Mouse (Mus musculus) small intestine, adult 2 months (tissue): Measurements from ENCODE around the gene Topbp1. TPM values are rescaled to one million over a fixed set of nuclear protein-coding genes. Genes with fewer than 3 reads are reported as not detected.

Experiments
- H3K27ac ChIP-seq: fragments of 200-500 bp; 2 replicates; pipeline ENCODE4 v1.5.1; 2012; ENCODE audit warnings: low read depth, low read length, control low read depth, inconsistent platforms; ENCODE audit not compliant: insufficient read depth
- H3K27me3 ChIP-seq: fragments of 200-500 bp; 2 replicates; pipeline ENCODE4 v1.6.1; 2012; ENCODE audit warnings: mild to moderate bottlenecking, moderate library complexity, low read length, inconsistent platforms; ENCODE audit not compliant: control insufficient read depth, insufficient read depth
- H3K36me3 ChIP-seq: fragments of 200-500 bp; 2 replicates; pipeline ENCODE4 v1.6.1; 2012; ENCODE audit warnings: mild to moderate bottlenecking, low read length, control low read depth, inconsistent platforms; ENCODE audit not compliant: control insufficient read depth, insufficient read depth
- H3K4me1 ChIP-seq: fragments of 200-500 bp; 2 replicates; pipeline ENCODE4 v1.6.1; 2012; ENCODE audit warnings: low read length, inconsistent platforms, mixed read lengths; ENCODE audit not compliant: control insufficient read depth, insufficient read depth, insufficient read length
- H3K4me3 ChIP-seq: fragments of 200-500 bp; 2 replicates; pipeline ENCODE4 v1.5.1; 2012; ENCODE audit warnings: low read depth, mild to moderate bottlenecking, control low read depth, inconsistent platforms, low read length, moderate library complexity
- CTCF ChIP-seq: fragments of 200-500 bp; IDR thresholded peaks from 2 replicates; pipeline ENCODE4 v1.5.1; 2012; ENCODE audit warnings: low read depth, mild to moderate bottlenecking, control low read depth, inconsistent platforms, low read length, moderate library complexity, mixed read lengths; ENCODE audit not compliant: insufficient replicate concordance, insufficient read length; ENCODE audit errors: extremely low read depth
- POLR2A ChIP-seq: fragments of 200-500 bp; IDR thresholded peaks from 2 replicates; pipeline ENCODE4 v1.6.1; 2012; ENCODE audit warnings: low read depth, mild to moderate bottlenecking, control low read depth, inconsistent platforms, low read length, moderate library complexity
- WGBS: fragments of 180-500 bp; shearing (Covaris S2); methylation state at CpG from one replicate; pipeline ENCODE4 v1.1.7; 2018; 5-methylcytosine and 5-hydroxymethylcytosine counted together
- polyA plus RNA-seq: library from polyadenylated mRNA; depleted of rRNA; stranded (reverse); fragments of >200 nt; gene quantifications from 2 replicates; pipeline ENCODE4 v1.2.3, GENCODE M21; 2012; rRNA removed

The Topbp1 gene
- polyA plus RNA-seq, result 3.7 and 7.4 TPM in 2 replicates

DNA sequence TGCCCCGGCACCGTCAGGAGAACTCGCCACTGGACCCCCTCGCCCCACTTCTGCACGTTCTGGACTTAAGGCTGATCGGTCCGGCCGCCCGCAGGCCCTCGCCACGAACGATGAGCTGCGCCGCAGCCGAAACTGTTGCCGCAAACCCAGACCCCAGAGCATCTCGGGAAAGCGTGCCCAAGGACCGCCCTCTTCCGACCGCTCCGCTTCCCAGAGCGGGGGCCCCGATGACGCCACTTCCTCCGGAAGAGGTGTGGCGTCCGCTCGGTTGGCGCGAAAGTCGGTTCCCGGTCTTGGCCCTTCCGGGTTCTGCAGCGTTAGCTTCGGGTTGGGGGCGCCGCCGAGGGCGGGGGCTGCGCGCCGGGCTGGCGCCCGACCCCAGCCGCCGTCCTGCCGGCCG, at the start of gene Topbp1, which contains the start of gene 1300017J02Rik:
Topbp1 (plus strand) TSS at position 289 of the 400 bp plus-strand sequence.
1300017J02Rik (minus strand) TSS at position 156 of the 400 bp plus-strand sequence.
- H3K4me3 ChIP-seq, result peak within 1 kb of the TSS; percentile 96
- TF ChIP-seq CTCF (no peak), POLR2A (peak; percentile 95)
- peaks cover 15% of the 10 kb centered on the region for H3K36me3 ChIP-seq
- WGBS, result under 1% methylated on average over 49 of the region's 49 CpGs
- H3K27ac ChIP-seq, result peak within 1 kb of the TSS; percentile 80
- H3K27me3 ChIP-seq, result no peaks in the 10 kb centered on the region
- no peaks in the 10 kb centered on the region for H3K4me1 ChIP-seq

DNA sequence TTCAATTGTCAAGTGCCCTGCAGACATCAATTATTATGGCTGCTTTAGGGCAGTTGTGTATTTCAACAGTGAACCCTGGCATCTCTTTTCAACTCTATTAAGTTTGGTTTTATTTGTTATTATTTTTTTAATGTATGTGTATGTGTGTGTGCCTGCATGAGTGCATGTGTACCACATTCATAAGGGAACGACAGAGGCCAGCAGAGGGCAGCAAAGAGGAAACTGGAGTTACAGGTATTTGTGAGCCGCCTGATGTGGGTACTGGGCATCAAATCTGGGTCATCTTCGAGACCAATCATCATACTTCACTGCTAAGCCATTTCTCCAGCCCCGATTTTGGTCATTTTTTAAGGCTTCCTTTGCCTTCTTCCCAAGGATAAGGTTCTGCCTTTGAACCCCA, 39.2 kb upstream of the Topbp1 start:
- Histone ChIP-seq H3K36me3 (no peaks in the 10 kb centered on the region), H3K27me3 (no peaks in the 10 kb centered on the region), H3K4me1 (no peaks in the 10 kb centered on the region), H3K4me3 (no peak overlapping the region), H3K27ac (no peak overlapping the region)
- TF ChIP-seq CTCF (no peak), POLR2A (no peak)
- 91% methylated on average over 4 of the region's 4 CpGs for WGBS

DNA sequence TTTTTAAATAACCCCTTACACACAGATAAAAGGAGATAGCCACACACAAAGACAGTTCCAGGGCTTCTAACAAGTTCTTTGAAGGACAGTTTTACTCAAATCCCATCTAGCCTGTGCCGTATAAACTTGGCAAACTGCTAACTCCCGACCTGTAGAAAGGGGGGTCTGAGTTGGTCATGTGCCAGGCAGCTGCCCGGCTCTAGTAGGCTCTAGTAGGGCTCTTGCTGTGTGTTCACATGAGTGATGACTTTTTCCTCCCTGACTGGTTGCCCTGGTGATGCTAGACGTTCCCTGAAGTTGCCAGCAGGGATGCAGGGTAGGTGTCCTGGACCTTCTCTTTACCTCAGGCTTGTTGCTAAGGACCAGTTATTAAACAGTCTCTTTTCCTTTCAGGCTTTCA, 33.9 kb upstream of the Topbp1 start:
- H3K36me3 ChIP-seq, result no peaks in the 10 kb centered on the region
- WGBS, result 7% methylated on average over 4 of the region's 4 CpGs

DNA sequence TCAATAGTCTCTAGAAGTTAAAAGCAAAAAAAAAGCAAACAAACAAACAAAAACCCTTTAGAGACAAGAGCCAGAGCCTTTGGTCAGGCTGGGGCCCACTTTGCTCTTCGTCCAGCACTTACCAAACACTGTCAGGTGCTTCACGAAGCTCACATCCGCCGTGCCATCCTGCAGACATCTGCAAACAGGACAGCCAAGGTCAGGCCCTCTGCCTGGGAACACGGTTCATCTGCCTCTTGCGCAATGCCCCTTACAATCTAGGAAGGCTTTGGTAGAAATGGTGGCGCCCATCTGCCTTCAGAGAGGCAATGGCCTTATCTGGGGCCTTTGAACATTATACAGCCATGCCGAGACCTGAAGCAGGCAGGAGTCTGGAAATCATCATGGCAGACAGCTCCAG, 30.2 kb upstream of the Topbp1 start:
- H3K27me3 ChIP-seq, result no peaks in the 10 kb centered on the region
- no peaks in the 10 kb centered on the region for H3K4me1 ChIP-seq
- H3K36me3 ChIP-seq, result no peaks in the 10 kb centered on the region
- TF ChIP-seq CTCF (no peak), POLR2A (no peak)
- WGBS, result 59% methylated on average over 8 of the region's 8 CpGs
- no peak overlapping the region for H3K27ac ChIP-seq
- H3K4me3 ChIP-seq, result no peak overlapping the region

More for the DNA sequence above, 33.9 kb upstream of the Topbp1 start:
- Histone ChIP-seq H3K4me1 (no peaks in the 10 kb centered on the region), H3K27me3 (no peaks in the 10 kb centered on the region), H3K4me3 (no peak overlapping the region), H3K27ac (no peak overlapping the region)
- TF ChIP-seq CTCF (no peak), POLR2A (no peak)

DNA sequence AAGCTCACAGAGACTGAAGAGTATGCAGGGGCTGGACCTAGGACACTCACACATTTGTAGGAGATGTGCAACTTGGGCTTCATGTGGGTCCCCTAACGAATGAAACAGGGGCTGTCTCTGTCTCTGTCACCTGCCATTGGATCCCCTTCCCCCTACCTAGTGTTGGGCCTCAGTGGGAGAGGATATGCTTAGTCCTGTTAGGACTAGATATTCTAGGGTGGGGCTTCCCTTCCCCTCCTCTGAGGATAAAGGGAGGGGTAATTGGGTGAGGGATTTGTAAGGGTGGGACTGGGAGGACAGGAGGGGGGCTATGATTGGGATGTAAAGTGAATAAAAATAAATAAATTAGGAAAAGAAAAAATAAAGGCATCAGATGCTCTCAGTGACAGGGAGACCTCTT, 29.3 kb upstream of the Topbp1 start:
- H3K4me3 ChIP-seq, result no peak overlapping the region
- WGBS, result 62% methylated on average over 1 of the region's 1 CpGs
- H3K4me1 ChIP-seq, result no peaks in the 10 kb centered on the region
- no peaks in the 10 kb centered on the region for H3K36me3 ChIP-seq
- no peaks in the 10 kb centered on the region for H3K27me3 ChIP-seq
- TF ChIP-seq POLR2A (no peak), CTCF (no peak)
- no peak overlapping the region for H3K27ac ChIP-seq

DNA sequence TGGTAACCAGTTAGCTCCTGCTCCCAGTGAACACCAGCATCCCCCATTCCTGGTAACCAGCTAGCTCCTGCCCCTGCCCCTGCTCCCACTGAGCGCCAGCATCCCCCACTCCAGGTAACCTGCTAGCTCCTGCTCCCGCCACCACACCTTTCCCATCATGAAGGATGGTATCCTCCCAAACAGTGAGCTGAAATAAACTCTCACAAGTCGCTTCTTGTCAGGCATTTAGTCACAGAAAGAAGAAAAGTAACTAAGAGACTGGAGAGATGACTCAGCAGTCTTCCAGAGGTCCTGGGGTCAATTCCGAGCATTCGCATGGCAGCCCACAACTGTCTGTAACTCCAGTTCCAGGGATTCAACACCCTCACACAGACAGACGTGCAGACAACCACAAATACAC, 28.1 kb upstream of the Topbp1 start:
- Histone ChIP-seq H3K27ac (no peak overlapping the region), H3K4me3 (no peak overlapping the region), H3K27me3 (no peaks in the 10 kb centered on the region), H3K36me3 (no peaks in the 10 kb centered on the region), H3K4me1 (no peaks in the 10 kb centered on the region)
- TF ChIP-seq CTCF, result no peak
- TF ChIP-seq POLR2A, result no peak
- WGBS, result 85% methylated on average over 6 of the region's 6 CpGs

DNA sequence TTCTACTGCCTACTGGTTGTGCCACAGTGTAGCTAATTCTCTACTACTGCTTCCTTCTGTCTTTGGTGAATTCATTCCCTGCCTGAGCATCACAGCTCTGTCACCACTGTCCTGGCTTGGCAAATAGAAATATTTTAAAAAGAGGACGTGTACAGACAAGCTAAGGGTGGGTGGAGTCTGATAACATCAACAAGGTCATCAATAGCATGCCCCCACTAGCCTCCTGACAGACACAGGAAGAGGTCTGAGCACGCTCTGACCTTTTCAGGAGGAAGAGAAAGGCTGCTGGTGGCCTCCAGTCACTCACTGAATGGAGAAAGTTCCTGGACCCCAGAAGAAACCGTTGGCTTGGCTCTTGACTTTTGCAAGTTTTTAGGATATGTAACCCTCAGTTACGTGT, 18.6 kb upstream of the Topbp1 start:
- Histone ChIP-seq H3K27ac (no peak overlapping the region), H3K36me3 (no peaks in the 10 kb centered on the region), H3K27me3 (no peaks in the 10 kb centered on the region), H3K4me3 (no peak overlapping the region), H3K4me1 (no peaks in the 10 kb centered on the region)
- 58% methylated on average over 4 of the region's 4 CpGs for WGBS
- TF ChIP-seq POLR2A (no peak), CTCF (no peak)
